Mouse (Mus musculus) embryo, embryonic 11 days (tissue): ENCODE measurements around the gene Syt1.

Experiments
- DNase-seq: peaks from one replicate; pipeline ENCODE4 v3.0.0-alpha.2; 2015

Syt1 gene

DNA sequence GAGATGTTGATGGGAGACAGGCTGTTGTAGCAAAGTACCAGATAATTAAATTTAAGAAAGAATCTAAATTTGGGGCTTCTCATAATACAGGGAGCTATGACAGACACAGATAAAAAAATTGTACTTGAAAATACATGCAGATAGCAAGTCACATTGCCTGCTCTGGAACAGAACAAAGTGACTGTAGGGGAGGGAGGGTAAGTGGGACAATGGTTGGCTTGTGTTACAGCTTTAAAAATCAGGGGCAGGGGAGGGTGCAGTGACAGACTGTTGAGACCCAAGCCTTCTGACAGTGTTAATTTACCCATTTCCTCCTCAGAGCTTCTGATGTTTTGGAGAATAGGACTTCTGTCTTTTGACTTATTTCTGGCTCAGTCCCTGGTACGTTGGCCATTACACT lies 126.3 kb downstream of the Syt1 start:
- DNase-seq, result no peak

DNA sequence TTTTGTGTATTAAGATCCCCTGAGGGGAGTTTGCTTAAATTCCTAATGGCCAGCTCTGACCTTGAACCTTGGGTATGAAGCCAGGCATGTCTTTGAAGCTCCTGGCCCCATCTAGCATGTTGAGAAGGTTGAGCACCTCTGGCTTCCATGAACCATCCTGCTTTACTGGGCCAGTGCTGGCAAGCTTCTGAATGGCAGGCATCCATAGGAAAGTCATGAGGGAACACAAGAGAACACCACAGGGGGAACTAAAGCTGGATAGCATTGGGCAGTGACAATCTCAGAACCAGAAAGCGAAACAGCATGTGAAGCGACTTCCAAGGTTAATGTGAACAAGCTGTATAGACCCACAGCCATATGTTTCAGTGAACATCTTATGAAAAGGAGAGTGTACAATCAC lies 130.4 kb downstream of the Syt1 start:
- DNase-seq, result no peak

DNA sequence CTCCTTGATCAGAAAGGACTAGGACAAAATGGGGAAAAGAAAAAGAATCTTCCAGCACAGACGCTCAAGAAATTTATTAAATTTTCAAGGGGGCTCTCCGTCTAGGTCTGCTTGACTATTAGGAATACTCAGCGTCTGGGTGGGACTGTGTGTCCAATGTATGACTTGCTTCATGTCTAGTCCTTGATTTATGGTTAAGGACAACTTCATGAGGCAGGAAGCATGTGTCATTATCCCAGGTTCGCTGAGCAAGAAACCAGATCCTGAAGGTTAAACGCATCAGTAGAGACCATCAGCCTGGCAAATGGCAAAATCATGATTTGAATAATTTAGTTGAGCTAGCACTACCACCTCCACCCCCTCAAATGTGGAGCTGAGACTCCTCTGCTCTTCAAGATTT lies 135.1 kb downstream of the Syt1 start:
- DNase-seq, result no peak

- no peak for DNase-seq
Observed at GRCm38 (mm10) chr10:108874687-108875086, 136.1 kb downstream of the Syt1 start.

GRCm38 (mm10) chr10:108872359-108872758 lies 138.4 kb downstream of the Syt1 start:
- no peak for DNase-seq

GRCm38 (mm10) chr10:108870586-108870985 lies 140.2 kb downstream of the Syt1 start:
- DNase-seq, result no peak

- no peak for DNase-seq
Observed at GRCm38 (mm10) chr10:108868136-108868535, 142.6 kb downstream of the Syt1 start.

DNA sequence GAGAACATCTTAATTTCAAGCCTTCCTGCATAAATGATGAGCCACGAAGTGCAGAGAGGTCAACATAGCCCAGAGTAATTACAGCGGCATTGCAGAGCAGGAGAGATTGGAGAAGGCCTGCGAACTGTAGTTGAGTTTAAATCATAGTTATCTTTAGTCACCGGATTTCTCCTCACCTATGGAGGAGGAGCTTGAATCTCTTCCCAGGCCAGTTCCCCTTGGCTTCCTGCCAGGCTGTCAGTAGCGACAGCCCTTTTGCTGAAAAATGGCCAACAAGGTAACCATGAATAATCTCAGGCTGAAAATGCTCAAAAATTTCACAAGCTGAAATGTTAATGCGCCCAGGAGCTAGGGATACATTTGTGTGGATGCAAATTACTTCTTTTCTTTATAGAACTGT lies 143.6 kb downstream of the Syt1 start:
- no peak for DNase-seq

DNA sequence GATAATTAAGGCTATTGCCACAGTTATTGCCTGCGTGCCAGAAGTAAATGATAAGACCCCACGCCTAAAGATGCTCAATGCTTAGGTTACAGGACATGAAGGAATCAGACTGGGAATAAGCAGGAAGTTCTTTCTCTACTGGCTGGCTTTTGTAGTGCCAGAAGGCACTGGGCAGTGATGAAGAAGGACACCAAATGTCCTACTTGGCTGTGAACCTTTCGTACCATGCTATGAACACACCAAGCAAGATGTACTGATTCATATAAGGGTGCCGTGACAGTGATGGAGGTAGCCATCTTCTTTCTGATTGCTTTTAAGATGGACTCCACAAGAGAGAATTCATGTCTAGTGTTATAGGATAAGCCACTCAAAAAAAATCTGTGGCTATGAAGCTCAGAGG lies 145.2 kb downstream of the Syt1 start:
- DNase-seq, result no peak

- no peak for DNase-seq
Observed at GRCm38 (mm10) chr10:108855986-108856385, 154.8 kb downstream of the Syt1 start.

GRCm38 (mm10) chr10:108852757-108853156 lies 158.0 kb downstream of the Syt1 start:
- DNase-seq, result no peak

GRCm38 (mm10) chr10:108837434-108837833 lies 173.3 kb downstream of the Syt1 start:
- no peak for DNase-seq

GRCm38 (mm10) chr10:108832248-108832647 lies 178.5 kb downstream of the Syt1 start:
- DNase-seq, result no peak

DNA sequence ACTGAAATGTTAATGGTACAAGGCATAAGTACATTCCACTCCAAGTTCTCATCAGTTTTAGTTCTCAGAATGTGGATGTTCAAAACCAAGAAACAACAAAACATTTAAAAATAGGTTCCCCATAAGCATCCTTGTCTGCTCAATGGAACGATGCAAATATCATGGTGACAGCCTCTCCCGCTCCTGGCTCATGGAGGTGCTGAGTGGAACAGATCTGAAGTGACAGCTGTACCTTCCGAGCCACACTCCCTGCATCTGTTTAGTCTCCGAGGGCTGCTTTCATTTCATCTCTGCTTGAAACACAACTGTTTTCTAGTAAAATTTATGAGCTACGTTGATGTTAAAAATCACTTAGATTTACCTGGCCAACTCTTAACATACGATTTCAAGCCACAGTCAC lies 179.0 kb downstream of the Syt1 start:
- DNase-seq, result no peak

- no peak for DNase-seq
Observed at GRCm38 (mm10) chr10:108822273-108822672, 188.5 kb downstream of the Syt1 start.

- DNase-seq, result no peak
Observed at GRCm38 (mm10) chr10:108815339-108815738, 195.4 kb downstream of the Syt1 start.

GRCm38 (mm10) chr10:108804380-108804779 lies 206.4 kb downstream of the Syt1 start:
- DNase-seq, result no peak

DNA sequence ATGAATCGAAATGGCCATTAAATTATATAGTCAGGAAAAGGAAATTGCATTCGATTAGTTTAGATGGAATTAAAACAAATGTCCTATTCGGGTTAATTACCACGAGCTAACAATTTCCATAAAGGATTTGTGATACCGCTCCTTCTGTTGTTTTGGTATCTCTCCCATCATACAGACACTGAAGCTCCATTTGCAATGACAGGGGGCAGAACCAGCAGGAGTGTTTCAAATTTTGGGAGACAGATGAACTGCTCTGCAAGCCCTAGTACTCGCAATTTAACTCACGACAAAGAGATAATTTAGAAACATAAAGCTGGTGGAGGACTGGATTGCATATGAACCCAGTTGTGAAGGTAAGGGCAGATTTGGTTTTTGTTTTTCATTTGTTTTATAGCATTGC lies 210.0 kb downstream of the Syt1 start:
- DNase-seq, result no peak

DNA sequence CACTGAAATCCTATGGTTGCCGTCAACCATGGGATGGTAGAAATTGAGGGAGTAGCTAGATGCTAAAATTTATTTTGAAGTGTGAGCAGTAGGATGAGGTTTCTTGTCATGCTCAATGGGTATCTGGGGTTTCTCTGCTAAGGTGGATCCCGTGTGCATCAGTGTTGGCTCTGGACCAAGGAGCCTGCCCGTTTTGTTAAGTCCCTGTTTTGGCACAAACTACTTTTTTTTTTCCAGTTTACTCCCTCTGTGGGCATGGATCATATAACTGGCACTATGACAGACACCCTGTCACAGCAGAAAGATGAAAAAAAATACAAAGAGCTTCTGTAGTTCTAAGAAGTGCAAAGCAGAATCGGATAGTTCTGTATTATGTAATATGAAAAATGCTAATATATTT lies 212.0 kb downstream of the Syt1 start:
- no peak for DNase-seq

DNA sequence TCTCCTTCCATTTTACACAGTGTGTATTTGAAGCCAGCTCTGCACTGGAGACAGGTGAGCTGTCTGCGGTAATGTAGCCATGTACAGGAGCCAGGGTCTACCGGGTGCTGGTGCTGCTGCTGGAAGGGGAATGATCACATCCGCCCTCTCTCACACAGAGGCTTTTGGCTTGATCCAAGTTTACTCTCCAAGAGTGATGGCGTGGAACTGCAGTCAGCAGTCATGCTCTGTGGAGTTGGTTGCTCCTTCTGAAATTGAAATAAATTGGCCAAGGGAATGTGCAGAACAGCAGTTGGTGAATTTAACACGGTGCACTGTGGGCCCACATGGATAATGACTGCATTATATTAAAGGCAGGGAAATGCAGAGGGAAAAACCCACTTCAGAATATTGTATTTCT lies 228.0 kb downstream of the Syt1 start:
- DNase-seq, result no peak

DNA sequence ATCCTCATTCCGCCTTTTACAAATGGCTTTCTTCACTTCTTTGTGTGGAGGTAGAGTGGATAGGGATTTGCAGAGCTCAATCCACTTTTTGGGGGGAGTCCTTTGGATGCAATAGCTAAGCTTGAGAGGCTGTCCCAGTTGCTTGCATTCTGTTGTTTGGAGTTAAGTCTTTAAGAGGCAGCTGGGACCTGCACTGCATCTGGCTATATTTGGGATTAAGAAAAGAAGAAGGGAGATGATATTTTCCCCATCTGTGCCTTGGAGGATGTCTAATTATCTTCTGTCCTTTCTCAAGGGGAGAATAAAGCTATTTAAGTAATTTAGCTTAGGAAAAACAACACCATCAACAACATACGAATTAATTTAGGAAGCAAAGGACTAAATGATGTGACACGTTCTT lies 230.2 kb downstream of the Syt1 start:
- DNase-seq, result no peak

DNA sequence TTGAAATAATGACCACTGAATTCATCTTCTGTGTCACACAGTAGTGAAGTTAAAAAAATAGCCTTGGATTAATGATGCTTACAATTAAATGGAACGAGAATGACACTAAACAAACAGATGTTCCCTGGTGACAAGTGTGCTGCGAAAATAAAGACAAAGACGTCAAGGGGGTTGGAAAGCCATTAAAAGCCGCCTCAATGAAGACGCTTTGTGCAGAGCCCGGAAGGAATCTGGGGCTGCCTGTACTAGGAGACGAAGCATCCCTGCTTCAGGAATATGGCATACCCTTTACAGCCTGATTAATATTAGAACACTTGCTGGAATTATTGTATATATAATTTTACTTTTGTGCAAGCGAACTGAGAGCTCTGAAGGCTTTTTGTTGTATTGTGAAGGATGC lies 234.0 kb downstream of the Syt1 start:
- peak; percentile 7 for DNase-seq

GRCm38 (mm10) chr10:108771081-108771480 lies 239.7 kb downstream of the Syt1 start:
- no peak for DNase-seq

DNA sequence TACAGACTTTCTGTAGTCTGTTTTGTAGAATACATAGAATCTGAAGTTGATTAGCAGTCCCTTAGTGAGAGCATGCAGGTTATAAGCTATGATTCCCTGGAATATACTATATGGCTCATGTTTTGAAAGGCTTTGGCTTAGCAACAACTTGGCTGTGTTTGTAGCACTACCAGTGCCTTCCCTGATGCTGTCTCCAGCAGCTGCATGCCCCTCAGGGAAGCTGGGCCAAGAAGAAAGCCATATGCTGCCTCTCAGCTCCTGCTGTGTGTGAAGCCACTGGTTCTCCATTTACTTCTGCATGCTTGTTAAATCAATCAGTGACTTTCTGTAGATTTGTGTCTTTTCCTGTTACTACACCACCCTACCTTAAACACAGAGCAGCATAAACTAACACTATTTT lies 245.2 kb downstream of the Syt1 start:
- DNase-seq, result no peak

DNA sequence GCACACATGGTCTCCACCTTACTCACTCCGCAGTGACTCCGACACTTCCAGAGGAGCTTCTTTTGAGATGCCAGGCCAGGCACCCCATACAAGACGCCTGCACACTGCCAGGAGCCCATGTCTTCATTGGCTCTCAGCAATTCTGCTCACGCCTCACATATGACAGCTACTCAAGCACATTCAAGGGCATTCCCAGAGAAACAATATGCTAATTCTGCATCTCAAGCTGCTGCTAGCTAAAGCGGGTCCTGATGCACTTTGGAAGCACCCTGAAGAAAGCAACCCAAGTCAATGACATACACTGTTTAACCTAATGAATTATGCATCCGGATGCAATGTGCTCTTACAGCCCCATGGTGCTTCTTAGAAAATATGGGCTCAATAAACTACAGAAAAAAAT lies 247.1 kb downstream of the Syt1 start:
- no peak for DNase-seq

- DNase-seq, result no peak
Observed at GRCm38 (mm10) chr10:108753304-108753703, 257.5 kb downstream of the Syt1 start.
